Mouse (Mus musculus): Measurements from ENCODE around the gene Rnh1.

DNA sequence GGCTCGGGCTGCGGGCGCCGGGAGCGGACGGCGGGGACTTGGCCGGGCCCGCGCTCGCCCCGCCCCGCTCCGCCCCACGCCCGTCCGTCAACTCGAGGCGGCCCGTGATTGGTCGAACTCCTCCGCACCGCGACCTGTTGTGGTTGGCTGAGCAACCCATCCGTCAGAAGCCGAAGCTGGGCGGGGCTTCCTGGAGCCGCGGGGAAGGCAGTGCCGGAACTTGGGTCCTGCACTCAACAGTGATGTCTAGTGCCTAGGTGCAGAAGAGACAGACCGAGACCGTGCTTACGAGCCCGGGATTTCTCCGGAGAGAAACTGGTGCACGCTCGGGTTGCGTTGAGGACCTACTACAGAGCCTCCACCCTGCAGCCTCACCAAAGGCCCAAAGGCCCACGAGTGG is 21.3 kb upstream of the Rnh1 start, which contains the start of the genes Hras and Lrrc56:
- TF ChIP-seq CTCF (IDR thresholded peaks at IDR 0.05; ENCODE audit: low read depth) = no peak
- TF ChIP-seq EP300 (IDR thresholded peaks at IDR 0.05; ENCODE audit: low read depth) = no peak
